Mouse (Mus musculus) hindbrain, embryonic 12.5 days (tissue): ENCODE results near the gene Zfp944. TPM values are rescaled to one million over a fixed set of nuclear protein-coding genes. Genes with fewer than 3 reads are reported as not detected.
"Not testable (repeated sequence)": the region's sequence is repeated elsewhere in the genome, so short reads cannot be mapped to it uniquely, and the experiment has no call there.

ENCODE experiments used
- ATAC-seq: fragments of 200-750 bp; cut with Nextera tagmentation; 2 replicates; pipeline ENCODE4 v1.8.0; 2017; ENCODE audit warnings: moderate TSS enrichment; ENCODE audit not compliant: low FRiP score
- H3K27ac ChIP-seq: fragments of 300-500 bp; sonication (generic); 2 replicates; pipeline ENCODE4 v1.5.1; 2016; ENCODE audit warnings: mild to moderate bottlenecking
- H3K27me3 ChIP-seq: fragments of 300-500 bp; sonication (generic); 2 replicates; pipeline ENCODE4 v1.6.1; 2016; ENCODE audit warnings: mild to moderate bottlenecking
- H3K36me3 ChIP-seq: fragments of 300-500 bp; sonication (generic); 2 replicates; pipeline ENCODE4 v1.6.1; 2016; ENCODE audit warnings: mild to moderate bottlenecking
- H3K4me1 ChIP-seq: fragments of 300-500 bp; sonication (generic); 2 replicates; pipeline ENCODE4 v1.6.1; 2016
- H3K4me2 ChIP-seq: fragments of 300-500 bp; sonication (generic); replicated peaks from 2 replicates; pipeline ENCODE4 v1.6.1; 2016; ENCODE audit warnings: mild to moderate bottlenecking
- H3K4me3 ChIP-seq: fragments of 300-500 bp; sonication (generic); 2 replicates; pipeline ENCODE4 v1.5.1; 2016; ENCODE audit warnings: mild to moderate bottlenecking
- H3K9ac ChIP-seq: fragments of 300-500 bp; sonication (generic); 2 replicates; pipeline ENCODE4 v1.6.1; 2016; ENCODE audit warnings: mild to moderate bottlenecking, moderate library complexity
- H3K9me3 ChIP-seq: fragments of 300-500 bp; sonication (generic); replicated peaks from 2 replicates; pipeline ENCODE4 v1.6.1; 2016; ENCODE audit warnings: mild to moderate bottlenecking
- WGBS: fragments of 180-500 bp; shearing (Covaris S2); methylation state at CpG from one replicate; pipeline ENCODE4 v1.1.7; 2016; 5-methylcytosine and 5-hydroxymethylcytosine counted together
- polyA plus RNA-seq: library from polyadenylated mRNA; unstranded; fragments of >200 nt; fragmentation: Nextera tagmentation; extraction: Ambion mirVana; gene quantifications from 2 replicates; pipeline ENCODE4 v1.2.1, GENCODE M21; 2016

The Zfp944 gene
- 14.4 and 15.7 TPM in 2 replicates for polyA plus RNA-seq

- peaks cover 14% of the 10 kb centered on the region for H3K4me1 ChIP-seq
- H3K27me3 ChIP-seq, result not testable (repeated sequence)
- WGBS, result under 1% methylated on average over 31 of the region's 43 CpGs
- peak within 1 kb of the TSS; percentile 77 for H3K9ac ChIP-seq
- peak within 1 kb of the TSS; percentile 80 for H3K27ac ChIP-seq
- H3K36me3 ChIP-seq, result peaks cover 20% of the 10 kb centered on the region; the same call in 1 of the 2 replicates
- H3K9me3 ChIP-seq, result peaks cover 12% of the 10 kb centered on the region
- ATAC-seq, result peak; percentile 98
- H3K4me3 ChIP-seq, result peak within 1 kb of the TSS; percentile 60
- H3K4me2 ChIP-seq, result peak within 1 kb of the TSS; percentile 58
Measured at GRCm38 (mm10) chr17:22361101-22361781, at the start of gene Zfp944, which contains the start of gene Zfp758. Zfp944 (minus strand) TSS chr17:22361400. Zfp758 (plus strand) TSS chr17:22361453.

- H3K4me2 ChIP-seq, result no peak overlapping the region
- ATAC-seq, result no peak
- no peaks in the 10 kb centered on the region for H3K4me1 ChIP-seq
- 0 out of 2 replicates have a peak, but pooled peaks cover 5% of the 10 kb centered on the region for H3K9me3 ChIP-seq
- no peaks in the 10 kb centered on the region for H3K36me3 ChIP-seq
- no peaks in the 10 kb centered on the region for H3K27me3 ChIP-seq
- no peak overlapping the region for H3K4me3 ChIP-seq
- WGBS, result 74% methylated on average over 2 of the region's 2 CpGs
- H3K27ac ChIP-seq, result no peak overlapping the region
- H3K9ac ChIP-seq, result no peak overlapping the region
Measured at GRCm38 (mm10) chr17:22410756-22411155, 49.6 kb upstream of the Zfp944 start.

- H3K4me3 ChIP-seq, result no peak overlapping the region
- no peak for ATAC-seq
- 95% methylated on average over 3 of the region's 3 CpGs for WGBS
- H3K4me1 ChIP-seq, result peaks cover 14% of the 10 kb centered on the region
- H3K27ac ChIP-seq, result no peak overlapping the region
- no peak overlapping the region for H3K4me2 ChIP-seq
- no peaks in the 10 kb centered on the region for H3K27me3 ChIP-seq
- H3K9ac ChIP-seq, result no peak overlapping the region
- peaks cover 19% of the 10 kb centered on the region for H3K9me3 ChIP-seq
- H3K36me3 ChIP-seq, result peaks cover 20% of the 10 kb centered on the region
Measured at GRCm38 (mm10) chr17:22363895-22364294, 2.7 kb upstream of the Zfp944 start.

GRCm38 (mm10) chr17:22360572-22360971 is 628 bp downstream of the Zfp944 start:
- H3K4me2 ChIP-seq, result peak overlapping the region; percentile 56
- 36% methylated on average over 5 of the region's 5 CpGs for WGBS
- ATAC-seq, result no peak; the same call in 1 of the 2 replicates

GRCm38 (mm10) chr17:22352794-22353193 is 8.4 kb downstream of the Zfp944 start:
- no peaks in the 10 kb centered on the region for H3K27me3 ChIP-seq
- no peak overlapping the region for H3K9ac ChIP-seq
- H3K4me2 ChIP-seq, result no peak overlapping the region
- peaks cover 14% of the 10 kb centered on the region; the same call in 1 of the 2 replicates for H3K36me3 ChIP-seq
- H3K4me1 ChIP-seq, result no peaks in the 10 kb centered on the region
- no peak overlapping the region for H3K27ac ChIP-seq
- no peak overlapping the region for H3K4me3 ChIP-seq
- ATAC-seq, result no peak
- no peaks in the 10 kb centered on the region for H3K9me3 ChIP-seq

More at GRCm38 (mm10) chr17:22360572-22360971, 628 bp downstream of the Zfp944 start:
- Histone ChIP-seq H3K9ac (peak overlapping the region; percentile 59), H3K4me1 (peaks cover 14% of the 10 kb centered on the region), H3K27ac (no peak overlapping the region), H3K9me3 (peaks cover 12% of the 10 kb centered on the region), H3K4me3 (peak overlapping the region; percentile 60), H3K36me3 (peaks cover 20% of the 10 kb centered on the region; the same call in 1 of the 2 replicates), H3K27me3 (no peaks in the 10 kb centered on the region)

- not testable (repeated sequence) for H3K36me3 ChIP-seq, H3K4me1 ChIP-seq, H3K9me3 ChIP-seq, H3K27me3 ChIP-seq, H3K27ac ChIP-seq
- H3K4me2 ChIP-seq, result peak overlapping the region; percentile 53
- H3K4me3 ChIP-seq, result peak overlapping the region; percentile 56
- 0 out of 2 replicates have a peak overlapping the region, but pooled peaks have one; percentile 32 for H3K9ac ChIP-seq
- ATAC-seq, result peak; percentile 50; the same call in 1 of the 2 replicates
- 15% methylated on average over 2 of the region's 2 CpGs for WGBS
Measured at GRCm38 (mm10) chr17:22315247-22315646, 46.0 kb downstream of the Zfp944 start.

GRCm38 (mm10) chr17:22314730-22315226 is 46.4 kb downstream of the Zfp944 start, which contains the start of gene CT030661.1:
CT030661.1 (minus strand) TSS chr17:22314837.
- peak; percentile 98 for ATAC-seq
- Histone ChIP-seq H3K27ac (peak within 1 kb of the TSS; percentile 73), H3K9ac (peak within 1 kb of the TSS; percentile 66), H3K4me2 (peak within 1 kb of the TSS; percentile 53), H3K4me3 (peak within 1 kb of the TSS; percentile 56)
- H3K36me3 ChIP-seq, H3K4me1 ChIP-seq, H3K27me3 ChIP-seq, H3K9me3 ChIP-seq: not testable (repeated sequence)
- WGBS, result under 1% methylated on average over 20 of the region's 20 CpGs

GRCm38 (mm10) chr17:22314219-22314618 is 47.0 kb downstream of the Zfp944 start:
- peak overlapping the region; percentile 53 for H3K4me2 ChIP-seq
- ATAC-seq, result peak; percentile 81
- 2% methylated on average over 3 of the region's 3 CpGs for WGBS
- peak overlapping the region; percentile 56 for H3K4me3 ChIP-seq
- H3K4me1 ChIP-seq, H3K36me3 ChIP-seq, H3K9me3 ChIP-seq, H3K27me3 ChIP-seq: not testable (repeated sequence)
- H3K27ac ChIP-seq, result peak overlapping the region; percentile 73
- H3K9ac ChIP-seq, result peak overlapping the region; percentile 66

Other genes with a start within 250 kb of the Zfp944 start
- gene Zfp947, start 195.2 kb downstream of the Zfp944 start, polyA plus RNA-seq, result 1.4 and 1.7 TPM in 2 replicates
- gene Zfp994, start 135.8 kb downstream of the Zfp944 start, polyA plus RNA-seq, result 3.7 and 4.4 TPM in 2 replicates
- 13.1 TPM in 2 replicates for gene CT030661.1, start 46.6 kb downstream of the Zfp944 start, polyA plus RNA-seq
- gene Zfp758, start 53 bp upstream of the Zfp944 start, polyA plus RNA-seq, result 10.1 and 12.9 TPM in 2 replicates
- gene Zfp946, start 62.8 kb upstream of the Zfp944 start, polyA plus RNA-seq, result 31.7 and 34.5 TPM in 2 replicates
- not detected in 2 replicates for gene Vmn2r111, start 212.1 kb upstream of the Zfp944 start, polyA plus RNA-seq
- not detected in 2 replicates for gene Vmn2r112, start 239.6 kb upstream of the Zfp944 start, polyA plus RNA-seq